Mouse (Mus musculus): ENCODE results near the gene Rgl1.

DNA sequence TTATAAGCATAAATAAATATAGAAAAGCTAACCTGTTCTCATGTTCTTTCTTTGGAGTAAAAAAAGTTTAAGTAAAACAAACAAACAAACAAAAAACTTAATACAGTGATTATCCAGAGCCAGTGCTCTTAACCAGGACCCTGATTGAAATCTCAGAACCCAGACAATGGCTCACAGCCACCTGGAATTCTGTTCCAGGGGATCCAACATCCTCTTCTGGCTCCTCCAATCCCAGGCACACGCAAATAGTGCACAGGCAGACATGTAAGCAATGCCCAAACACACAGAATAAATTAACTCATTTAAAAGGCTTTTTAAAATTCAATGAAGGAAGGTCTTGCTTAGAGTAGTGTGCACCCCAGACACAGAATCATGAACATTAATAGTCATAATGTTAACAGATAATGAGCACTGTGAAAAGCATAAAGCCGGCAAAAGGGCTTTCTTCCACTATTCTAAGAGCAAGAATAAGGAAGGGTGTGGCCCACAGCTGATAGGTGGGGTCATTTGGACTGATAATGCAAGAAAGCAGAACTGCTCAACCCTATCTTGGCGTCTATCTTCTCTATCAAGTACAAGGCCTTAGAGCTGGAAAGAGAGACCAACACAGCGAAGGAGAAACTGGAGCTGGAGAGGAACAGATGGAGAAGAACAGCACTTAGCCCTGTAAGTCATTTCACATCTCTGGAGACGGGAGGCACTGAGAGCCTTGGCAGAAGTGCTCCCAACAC, 160.1 kb downstream of the Rgl1 start:
- TF ChIP-seq POLR2A (IDR thresholded peaks at IDR 0.05; ENCODE audit: insufficient read depth, low read length) (no peak), CTCF (IDR thresholded peaks at IDR 0.05; ENCODE audit: low read depth, low read length) (no peak)
